ENCODE assay signal across 30 mouse cellular contexts in the genomic region with DNA sequence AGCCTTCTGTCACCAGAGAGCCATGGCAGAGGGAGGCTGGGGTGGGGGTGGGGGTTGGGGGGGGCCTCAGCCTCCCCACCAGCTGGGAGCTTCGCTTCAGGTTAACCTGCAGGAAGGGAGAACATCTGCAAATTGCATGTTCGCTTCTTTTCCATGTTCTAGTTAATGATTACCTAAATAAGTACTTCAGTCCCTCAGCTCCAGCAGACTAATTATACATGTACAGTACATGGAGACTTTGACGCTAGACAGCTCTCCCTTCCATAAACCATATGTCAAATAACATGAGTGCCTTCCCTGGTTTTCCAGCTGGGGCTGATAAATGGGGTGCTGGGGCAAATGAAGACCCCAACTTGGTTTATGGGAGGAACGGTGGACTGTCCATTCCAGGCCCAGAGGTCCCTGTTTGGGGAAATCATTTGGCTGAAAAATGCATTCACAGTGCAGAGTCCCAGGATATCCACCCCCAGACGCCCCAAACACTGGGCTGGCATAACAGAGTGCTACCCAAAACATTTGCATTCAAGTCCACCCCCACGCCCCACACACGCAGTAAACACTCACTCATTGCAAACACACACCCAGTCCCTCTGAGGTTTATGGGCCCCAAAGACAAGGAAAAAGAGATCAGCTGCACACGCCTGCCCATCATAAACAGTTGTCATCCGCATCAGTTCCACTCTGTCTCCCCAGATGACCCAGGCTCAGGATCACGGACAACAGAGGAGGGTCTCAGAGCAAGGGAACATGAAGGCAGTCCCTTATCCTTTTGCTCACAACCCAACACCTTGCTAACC.
DNase-seq lines count a peak whose midpoint lies in the region; ATAC-seq and TF ChIP-seq lines count a peak whose summit lies in the region.
"Had no signal": no experiment of that assay in that cellular context is flagged by ENCODE, and none has a peak within 500 bp of the region (broad histone marks: within the 10 kb centered on the region; RNA-seq: fewer than 3 reads in every experiment).

No protein-coding gene starts in this region.

- no peaks in the 10 kb centered on the region for H3K27me3 ChIP-seq in kidney, embryonic 15.5 days
- no peaks in the 10 kb centered on the region for H3K27me3 ChIP-seq in lung, postnatal 0 days (replicated peaks; ENCODE audit: insufficient read depth, low read length)
- no peaks in the 10 kb centered on the region for H3K27me3 ChIP-seq in small intestine, adult 2 months (ENCODE audit: control insufficient read depth, insufficient read depth, low read length)
- H3K27me3 ChIP-seq in heart, embryonic 12.5 days (replicated peaks) = no peaks in the 10 kb centered on the region
- H3K27me3 ChIP-seq: CH12.LX; neural tube, embryonic 13.5 days; Patski had no signal

- TF ChIP-seq CTCF in lung, postnatal 0 days (IDR thresholded peaks at IDR 0.05) = no peak
- TF ChIP-seq CTCF in lung, adult 2 months (IDR thresholded peaks at IDR 0.05; ENCODE audit: insufficient read depth, low read length) = no peak
- TF ChIP-seq CTCF in small intestine, adult 2 months (IDR thresholded peaks at IDR 0.05; ENCODE audit: extremely low read depth, insufficient read length, insufficient replicate concordance, low read depth, low read length) = no peak

- H3K4me1 ChIP-seq in kidney, embryonic 15.5 days = peaks cover 36% of the 10 kb centered on the region
- no peaks in the 10 kb centered on the region for H3K4me1 ChIP-seq in lung, postnatal 0 days (ENCODE audit: insufficient read depth, low read depth, low read length)
- H3K4me1 ChIP-seq in lung, adult 2 months (ENCODE audit: control insufficient read depth, insufficient read depth, low read length) = no peaks in the 10 kb centered on the region
- peaks cover 27% of the 10 kb centered on the region; the same call in 1 of the 2 replicates for H3K4me1 ChIP-seq in small intestine, adult 2 months (ENCODE audit: control insufficient read depth, insufficient read depth, insufficient read length, low read length)
- peaks cover 45% of the 10 kb centered on the region for H3K4me1 ChIP-seq in heart, embryonic 12.5 days (replicated peaks)

- H3K9ac ChIP-seq in kidney, embryonic 15.5 days = no peak overlapping the region
- no peak overlapping the region for H3K9ac ChIP-seq in lung, postnatal 0 days (replicated peaks; ENCODE audit: low read depth)
- no peak overlapping the region for H3K9ac ChIP-seq in heart, embryonic 12.5 days
- H3K9ac ChIP-seq: forebrain, postnatal 0 days; hindbrain, embryonic 14.5 days; neural tube, embryonic 13.5 days had no signal

- 52% methylated on average over 10 of the region's 10 CpGs for WGBS in kidney, embryonic 15.5 days
- WGBS in lung, postnatal 0 days = 31% methylated on average over 10 of the region's 10 CpGs
- 49% methylated on average over 10 of the region's 10 CpGs for WGBS in lung, adult 2 months
- 19% methylated on average over 10 of the region's 10 CpGs for WGBS in small intestine, adult 2 months
- 76% methylated on average over 10 of the region's 10 CpGs for whole genome bisulfite sequencing in heart, embryonic 12.5 days

- H3K9me3 ChIP-seq in kidney, embryonic 15.5 days (replicated peaks) = no peaks in the 10 kb centered on the region
- no peaks in the 10 kb centered on the region for H3K9me3 ChIP-seq in lung, postnatal 0 days (ENCODE audit: low read length)
- no peaks in the 10 kb centered on the region for H3K9me3 ChIP-seq in heart, embryonic 12.5 days (replicated peaks)
- H3K9me3 ChIP-seq: embryonic facial prominence, embryonic 10.5 days; G1E; midbrain, embryonic 10.5 days; neural tube, embryonic 13.5 days had no signal

- H3K4me2 ChIP-seq in kidney, embryonic 15.5 days = no peak overlapping the region
- H3K4me2 ChIP-seq in lung, postnatal 0 days (replicated peaks; ENCODE audit: low read depth, low read length) = no peak overlapping the region
- H3K4me2 ChIP-seq in heart, embryonic 12.5 days = no peak overlapping the region
- H3K4me2 ChIP-seq: hindbrain, embryonic 14.5 days; liver, embryonic 11.5 days; neural tube, embryonic 13.5 days had no signal

- ATAC-seq in kidney, embryonic 15.5 days (replicated peaks; ENCODE audit: low FRiP score) = no peak
- ATAC-seq in lung, postnatal 0 days = no peak
- no peak for ATAC-seq in heart, embryonic 12.5 days (ENCODE audit: insufficient number of reproducible peaks, low FRiP score)
- ATAC-seq: forebrain, postnatal 0 days; inflammation-experienced regulatory T-cells, adult 6 months; midbrain, embryonic 16.5 days; Patski had no signal

- no peak overlapping the region for H3K4me3 ChIP-seq in kidney, embryonic 15.5 days (replicated peaks)
- H3K4me3 ChIP-seq in lung, postnatal 0 days (ENCODE audit: low read depth, low read length) = no peak overlapping the region
- no peak overlapping the region for H3K4me3 ChIP-seq in lung, adult 2 months (replicated peaks; ENCODE audit: extremely low read depth, low read depth, low read length)
- no peak overlapping the region for H3K4me3 ChIP-seq in small intestine, adult 2 months (ENCODE audit: low read depth, low read length)
- H3K4me3 ChIP-seq in heart, embryonic 12.5 days = no peak overlapping the region
- H3K4me3 ChIP-seq: embryonic facial prominence, embryonic 10.5 days; heart, adult 2 months; layer of hippocampus, adult 2 months; midbrain, embryonic 10.5 days; myocyte; neural tube, embryonic 13.5 days had no signal

- H3K36me3 ChIP-seq in kidney, embryonic 15.5 days = no peaks in the 10 kb centered on the region
- no peaks in the 10 kb centered on the region for H3K36me3 ChIP-seq in lung, postnatal 0 days (ENCODE audit: insufficient read depth, low read length)
- H3K36me3 ChIP-seq in small intestine, adult 2 months (ENCODE audit: control insufficient read depth, insufficient read depth, low read length) = no peaks in the 10 kb centered on the region
- no peaks in the 10 kb centered on the region for H3K36me3 ChIP-seq in heart, embryonic 12.5 days
- H3K36me3 ChIP-seq: embryonic facial prominence, embryonic 10.5 days; midbrain, embryonic 10.5 days; neural tube, embryonic 13.5 days had no signal

- DNase-seq in kidney, postnatal 25 days = no peak
- peak; percentile 48 for DNase-seq in lung, postnatal 0 days (ENCODE audit: low spot score)
- DNase-seq in lung, adult 2 months = no peak
- DNase-seq in ovary, postnatal 36 days (ENCODE audit: low spot score) = no peak
- DNase-seq: adrenal gland, adult 8-10 months; B cell, adult 2 months; cerebellum, adult 11-12 months; cerebellum, postnatal 10 days; forebrain, postnatal 0 days; gastrocnemius, postnatal 36 days; heart, adult 2 months; heart, postnatal 4 days; layer of hippocampus, postnatal 36 days; lung, adult 18-20 months; thymus, postnatal 14 days had no signal

- TF ChIP-seq POLR2A in lung, adult 2 months (IDR thresholded peaks at IDR 0.05; ENCODE audit: borderline replicate concordance, extremely low read depth, low read depth, low read length) = no peak
- no peak for TF ChIP-seq POLR2A in small intestine, adult 2 months (IDR thresholded peaks at IDR 0.05; ENCODE audit: low read depth, low read length)

- no peak for TF ChIP-seq EP300 in lung, postnatal 0 days (IDR thresholded peaks at IDR 0.05)

- H3K27ac ChIP-seq in kidney, embryonic 15.5 days = peak overlapping the region; percentile 50
- no peak overlapping the region for H3K27ac ChIP-seq in lung, postnatal 0 days (ENCODE audit: low read length)
- peak overlapping the region; percentile 75 for H3K27ac ChIP-seq in small intestine, adult 2 months (ENCODE audit: insufficient read depth, low read depth, low read length)
- H3K27ac ChIP-seq in heart, embryonic 12.5 days (ENCODE audit: poor library complexity, severe bottlenecking) = no peak overlapping the region
- H3K27ac ChIP-seq: embryonic facial prominence, embryonic 10.5 days; heart, adult 2 months; hindbrain, embryonic 14.5 days; layer of hippocampus, adult 2 months; midbrain, embryonic 10.5 days; neural tube, embryonic 13.5 days had no signal

Comparison
In these comparisons a context has a peak if more than half of its experiments do, and no peak if none do; other contexts are left out.
1. H3K27ac ChIP-seq: peak in kidney, embryonic 15.5 days (single experiment) and small intestine, adult 2 months (single experiment); none in lung, postnatal 0 days (single experiment) and heart, embryonic 12.5 days (single experiment).